Mouse (Mus musculus) embryonic fibroblast, embryonic 13.5 days (primary cell): ENCODE results near the gene Ubap1.

Source experiments
- CTCF ChIP-seq: IDR thresholded peaks from 2 replicates; pipeline ENCODE4 v1.5.1; 2011; ENCODE audit warnings: mild to moderate bottlenecking, control low read depth, low read length, moderate library complexity, borderline replicate concordance; ENCODE audit not compliant: insufficient read depth
- POLR2A ChIP-seq: IDR thresholded peaks from 2 replicates; pipeline ENCODE4 v1.6.1; 2011; ENCODE audit warnings: low read depth, mild to moderate bottlenecking, control low read depth, low read length, moderate library complexity

GRCm38 (mm10) chr4:41340912-41341550 is 7.8 kb upstream of the Ubap1 start:
- TF ChIP-seq CTCF, result no peak
- no peak for TF ChIP-seq POLR2A
